Mouse (Mus musculus): ENCODE results near the gene Ctnnb1. TPM values are rescaled to one million over a fixed set of nuclear protein-coding genes. Genes with fewer than 3 reads are reported as not detected.

Ctnnb1 gene
- 100 and 145 TPM in 2 replicates for polyA plus RNA-seq (2012)

DNA sequence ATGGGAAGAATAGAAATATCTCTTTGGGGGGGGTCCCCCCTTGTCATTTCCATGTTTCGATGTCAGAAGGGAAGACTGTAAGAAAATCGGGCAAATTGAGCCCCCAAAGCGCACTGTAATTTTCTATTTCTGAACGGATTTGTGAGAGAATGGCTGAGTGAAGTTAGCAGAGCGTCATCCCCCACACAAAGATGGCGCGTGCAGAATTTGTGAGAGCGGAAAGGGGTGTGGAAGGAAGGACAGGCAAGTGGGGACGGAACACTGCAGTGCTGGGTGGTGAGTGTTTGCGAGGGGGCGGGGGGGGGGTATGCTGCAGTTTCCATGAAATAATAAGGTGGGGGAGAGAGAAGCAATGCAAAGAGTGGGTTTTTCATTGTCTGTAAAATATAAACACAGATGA lies at the start of gene Ctnnb1:
Gene Ctnnb1, plus strand, starts transcription at position 136 of the 400 bp plus-strand sequence.
- no peak for TF ChIP-seq GATA1 (IDR thresholded peaks at IDR 0.05; ENCODE audit: low read length)

GRCm38 (mm10) chr9:120880286-120880685 lies 48.7 kb upstream of the Ctnnb1 start:
- TF ChIP-seq GATA1 (IDR thresholded peaks at IDR 0.05; ENCODE audit: low read length): no peak

- no peak for TF ChIP-seq GATA1 (IDR thresholded peaks at IDR 0.05; ENCODE audit: low read length)
Measured at GRCm38 (mm10) chr9:120881121-120881520, 47.9 kb upstream of the Ctnnb1 start.

DNA sequence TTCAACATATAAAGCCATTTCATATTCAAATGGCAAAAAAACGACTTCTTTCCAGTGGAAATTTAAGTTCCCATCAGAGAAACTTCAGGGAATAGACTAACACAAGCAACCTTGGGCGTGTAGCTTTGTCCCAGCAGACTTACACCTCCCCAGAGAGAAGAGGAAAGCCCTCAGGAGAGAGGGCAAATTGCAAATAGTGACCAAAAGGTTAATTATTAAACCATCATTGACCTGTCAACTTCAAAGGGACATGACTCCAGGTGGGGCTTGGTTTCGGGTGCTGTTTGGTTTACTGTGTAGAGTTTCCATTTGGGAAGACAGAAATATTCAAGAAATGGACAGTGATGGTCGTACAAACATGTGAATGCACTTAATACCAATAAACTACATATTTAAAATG lies 47.2 kb upstream of the Ctnnb1 start:
- no peak for TF ChIP-seq GATA1 (IDR thresholded peaks at IDR 0.05; ENCODE audit: low read length)

DNA sequence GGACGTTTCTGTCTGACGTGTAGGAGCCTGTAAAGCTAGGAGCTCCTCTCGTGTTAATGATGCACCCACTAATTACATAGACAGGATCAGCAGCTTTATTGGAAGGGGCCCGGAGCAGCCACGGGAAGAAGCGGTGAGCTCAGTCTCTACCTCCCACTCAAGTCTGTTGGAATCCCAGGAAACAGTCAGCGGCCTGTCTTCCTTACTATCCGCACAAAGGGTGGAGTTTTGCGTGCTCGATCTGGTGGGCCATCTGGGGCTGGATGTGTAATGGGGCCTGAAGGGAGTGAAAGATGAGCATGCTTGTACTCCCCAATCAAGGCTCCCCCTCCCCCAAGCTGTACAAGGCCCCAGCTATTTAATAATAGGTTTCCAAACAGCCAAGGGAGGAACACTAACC lies 44.3 kb upstream of the Ctnnb1 start:
- TF ChIP-seq GATA1 (IDR thresholded peaks at IDR 0.05; ENCODE audit: low read length): no peak

- no peak for TF ChIP-seq GATA1 (IDR thresholded peaks at IDR 0.05; ENCODE audit: low read length)
Measured at GRCm38 (mm10) chr9:120887631-120888030, 41.4 kb upstream of the Ctnnb1 start.

GRCm38 (mm10) chr9:120893435-120893834 lies 35.6 kb upstream of the Ctnnb1 start:
- no peak for TF ChIP-seq GATA1 (IDR thresholded peaks at IDR 0.05; ENCODE audit: low read length)

- TF ChIP-seq GATA1 (IDR thresholded peaks at IDR 0.05; ENCODE audit: low read length): no peak
Measured at GRCm38 (mm10) chr9:120893971-120894370, 35.0 kb upstream of the Ctnnb1 start.

DNA sequence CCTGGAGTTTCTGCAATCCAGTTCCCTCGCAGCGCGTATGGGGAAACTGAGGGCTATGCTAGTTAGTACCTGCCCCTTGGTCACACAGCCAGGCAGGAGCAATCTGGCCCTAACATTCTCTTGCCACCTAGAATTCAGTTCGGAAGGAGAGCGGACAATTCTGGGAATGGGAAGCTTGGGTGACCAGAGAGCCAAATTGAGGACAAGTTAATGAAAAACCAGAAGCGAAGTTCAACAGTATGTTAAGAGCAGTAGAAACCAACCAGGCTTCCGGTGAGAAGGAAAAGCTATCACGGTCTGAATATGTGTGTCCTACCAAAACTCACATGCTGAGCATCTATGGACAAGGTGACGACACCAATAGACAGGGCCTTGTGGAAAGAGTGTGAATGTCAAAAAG lies 34.6 kb upstream of the Ctnnb1 start:
- TF ChIP-seq GATA1 (IDR thresholded peaks at IDR 0.05; ENCODE audit: low read length): no peak

- TF ChIP-seq GATA1 (IDR thresholded peaks at IDR 0.05; ENCODE audit: low read length): no peak
Measured at GRCm38 (mm10) chr9:120896502-120896901, 32.5 kb upstream of the Ctnnb1 start.

GRCm38 (mm10) chr9:120897269-120897668 lies 31.7 kb upstream of the Ctnnb1 start:
- no peak for TF ChIP-seq GATA1 (IDR thresholded peaks at IDR 0.05; ENCODE audit: low read length)

DNA sequence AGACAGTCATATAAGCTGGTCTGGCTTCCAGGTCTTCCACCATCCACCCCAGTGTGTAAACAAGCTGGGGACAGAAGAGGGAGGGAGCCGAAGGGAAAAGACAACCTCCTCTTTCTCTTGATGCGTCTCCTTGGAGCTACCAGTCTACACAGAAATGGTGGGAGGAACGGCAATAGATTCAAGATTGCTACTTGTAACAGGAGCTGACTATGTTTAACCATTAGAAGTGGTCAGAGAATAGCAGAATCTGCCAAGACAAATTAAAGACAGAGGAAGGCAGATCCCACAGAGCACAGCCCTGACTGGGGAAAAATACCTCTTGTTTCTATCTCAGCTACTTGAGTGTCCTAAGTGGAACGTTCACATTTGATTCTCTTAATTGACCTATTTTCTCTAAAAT lies 29.2 kb upstream of the Ctnnb1 start:
- no peak for TF ChIP-seq GATA1 (IDR thresholded peaks at IDR 0.05; ENCODE audit: low read length)

DNA sequence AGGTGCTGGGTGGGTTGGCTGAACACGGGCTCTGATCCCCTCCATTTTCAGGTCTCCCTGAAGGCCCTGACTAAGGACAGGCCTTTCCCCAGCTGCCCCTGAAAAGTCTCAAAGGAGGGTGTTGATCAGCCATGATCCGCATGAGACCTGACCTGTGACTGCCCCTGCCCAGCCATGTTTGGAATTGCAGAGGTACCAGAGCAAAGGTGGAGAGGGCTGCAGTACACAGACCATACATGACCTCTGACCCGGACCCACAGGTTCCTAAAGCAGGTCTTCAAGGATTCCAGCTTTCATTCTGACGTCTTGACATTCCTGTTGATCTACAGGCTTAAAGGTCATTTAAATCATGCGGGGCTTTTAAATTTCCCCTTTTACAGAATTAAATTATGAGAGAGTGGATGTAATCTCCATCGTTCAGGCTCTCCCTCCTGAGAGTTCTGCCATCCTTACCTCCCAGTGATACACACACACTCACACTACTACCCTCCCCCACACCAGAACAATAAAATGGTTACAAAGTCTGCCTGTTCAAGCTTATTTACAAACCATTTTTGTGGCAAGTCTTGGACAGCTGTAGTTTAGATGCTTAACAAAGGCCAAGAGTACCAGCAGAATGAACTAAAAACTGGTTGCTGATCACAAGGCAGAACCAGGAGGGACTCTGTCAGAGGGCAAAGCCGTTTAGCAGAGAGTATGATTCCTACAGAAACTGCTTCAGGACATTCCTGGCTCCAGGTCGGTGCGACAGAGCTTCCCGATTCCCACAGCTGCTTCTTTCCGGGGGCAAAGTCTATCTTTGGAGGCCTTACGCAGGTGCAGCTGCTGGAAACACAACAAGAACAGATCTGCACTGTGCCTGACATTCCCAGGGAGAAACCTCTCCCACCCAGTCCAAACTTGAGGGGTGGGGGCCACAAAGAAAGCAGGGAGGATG lies 28.4 kb upstream of the Ctnnb1 start:
- TF ChIP-seq GATA1 (IDR thresholded peaks at IDR 0.05; ENCODE audit: low read length): no peak

GRCm38 (mm10) chr9:120902562-120902961 lies 26.5 kb upstream of the Ctnnb1 start:
- no peak for TF ChIP-seq GATA1 (IDR thresholded peaks at IDR 0.05; ENCODE audit: low read length)

DNA sequence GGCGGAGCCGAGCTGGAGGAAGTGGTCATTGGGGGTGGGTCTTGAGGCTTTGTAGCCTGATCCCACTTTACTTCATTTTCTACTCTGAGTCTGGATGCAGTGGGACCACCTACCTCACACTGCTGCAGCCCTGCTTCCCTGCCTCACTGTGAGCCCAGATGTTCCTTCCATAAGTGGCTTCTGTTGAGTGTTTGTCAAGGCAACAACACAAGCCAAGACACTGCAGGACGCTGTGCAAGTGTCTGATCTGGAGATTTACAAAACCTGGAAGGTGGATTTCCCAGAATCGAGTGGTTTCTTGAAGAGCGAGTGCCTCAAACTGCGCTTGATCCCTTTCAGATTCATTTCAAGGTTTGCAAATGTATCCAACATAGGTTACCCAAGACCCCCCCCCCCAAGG lies 20.6 kb upstream of the Ctnnb1 start:
- TF ChIP-seq GATA1 (IDR thresholded peaks at IDR 0.05; ENCODE audit: low read length): no peak

GRCm38 (mm10) chr9:120913152-120913551 lies 15.9 kb upstream of the Ctnnb1 start:
- no peak for TF ChIP-seq GATA1 (IDR thresholded peaks at IDR 0.05; ENCODE audit: low read length)

- TF ChIP-seq GATA1 (IDR thresholded peaks at IDR 0.05; ENCODE audit: low read length): no peak
Measured at GRCm38 (mm10) chr9:120914429-120914828, 14.6 kb upstream of the Ctnnb1 start.

All from G1E-ER4 (cell line).